Mouse (Mus musculus) small intestine, adult 2 months (tissue): ENCODE results near the gene Mettl17. TPM values are rescaled to one million over a fixed set of nuclear protein-coding genes. Genes with fewer than 3 reads are reported as not detected.
"Not testable (repeated sequence)": the region's sequence is repeated elsewhere in the genome, so short reads cannot be mapped to it uniquely, and the experiment has no call there.

Source experiments
- H3K27ac ChIP-seq: fragments of 200-500 bp; 2 replicates; pipeline ENCODE4 v1.5.1; 2012; ENCODE audit warnings: low read depth, low read length, control low read depth, inconsistent platforms; ENCODE audit not compliant: insufficient read depth
- H3K27me3 ChIP-seq: fragments of 200-500 bp; 2 replicates; pipeline ENCODE4 v1.6.1; 2012; ENCODE audit warnings: mild to moderate bottlenecking, moderate library complexity, low read length, inconsistent platforms; ENCODE audit not compliant: control insufficient read depth, insufficient read depth
- H3K36me3 ChIP-seq: fragments of 200-500 bp; 2 replicates; pipeline ENCODE4 v1.6.1; 2012; ENCODE audit warnings: mild to moderate bottlenecking, low read length, control low read depth, inconsistent platforms; ENCODE audit not compliant: control insufficient read depth, insufficient read depth
- H3K4me1 ChIP-seq: fragments of 200-500 bp; 2 replicates; pipeline ENCODE4 v1.6.1; 2012; ENCODE audit warnings: low read length, inconsistent platforms, mixed read lengths; ENCODE audit not compliant: control insufficient read depth, insufficient read depth, insufficient read length
- H3K4me3 ChIP-seq: fragments of 200-500 bp; 2 replicates; pipeline ENCODE4 v1.5.1; 2012; ENCODE audit warnings: low read depth, mild to moderate bottlenecking, control low read depth, inconsistent platforms, low read length, moderate library complexity
- CTCF ChIP-seq: fragments of 200-500 bp; IDR thresholded peaks from 2 replicates; pipeline ENCODE4 v1.5.1; 2012; ENCODE audit warnings: low read depth, mild to moderate bottlenecking, control low read depth, inconsistent platforms, low read length, moderate library complexity, mixed read lengths; ENCODE audit not compliant: insufficient replicate concordance, insufficient read length; ENCODE audit errors: extremely low read depth
- POLR2A ChIP-seq: fragments of 200-500 bp; IDR thresholded peaks from 2 replicates; pipeline ENCODE4 v1.6.1; 2012; ENCODE audit warnings: low read depth, mild to moderate bottlenecking, control low read depth, inconsistent platforms, low read length, moderate library complexity
- WGBS: fragments of 180-500 bp; shearing (Covaris S2); methylation state at CpG from one replicate; pipeline ENCODE4 v1.1.7; 2018; 5-methylcytosine and 5-hydroxymethylcytosine counted together
- polyA plus RNA-seq: library from polyadenylated mRNA; depleted of rRNA; stranded (reverse); fragments of >200 nt; gene quantifications from 2 replicates; pipeline ENCODE4 v1.2.3, GENCODE M21; 2012

The Mettl17 gene
- polyA plus RNA-seq, 1 experiment, result 16.9 TPM

- Histone ChIP-seq H3K27ac (no peak overlapping the region), H3K27me3 (no peaks in the 10 kb centered on the region; the same call in 1 of the 2 replicates), H3K4me1 (no peaks in the 10 kb centered on the region), H3K36me3 (no peaks in the 10 kb centered on the region), H3K4me3 (no peak overlapping the region)
- TF ChIP-seq CTCF (no peak), POLR2A (no peak)
- WGBS, result 91% methylated on average over 4 of the region's 4 CpGs
Observed at GRCm38 (mm10) chr14:51918966-51919365, 34.3 kb downstream of the Mettl17 start.

GRCm38 (mm10) chr14:51921759-51922570, 37.3 kb downstream of the Mettl17 start:
- Histone ChIP-seq H3K27ac (no peak overlapping the region), H3K27me3 (no peaks in the 10 kb centered on the region; the same call in 1 of the 2 replicates), H3K4me1 (no peaks in the 10 kb centered on the region), H3K4me3 (no peak overlapping the region), H3K36me3 (no peaks in the 10 kb centered on the region)
- 54% methylated on average over 16 of the region's 16 CpGs for WGBS
- no peak for TF ChIP-seq CTCF
- TF ChIP-seq POLR2A, result no peak

GRCm38 (mm10) chr14:51922571-51922865, 37.9 kb downstream of the Mettl17 start, which contains the start of gene Rnase13:
Rnase13 (minus strand) TSS chr14:51922773.
- Histone ChIP-seq H3K4me1 (no peaks in the 10 kb centered on the region), H3K36me3 (no peaks in the 10 kb centered on the region), H3K27me3 (no peaks in the 10 kb centered on the region; the same call in 1 of the 2 replicates), H3K4me3 (no peak within 1 kb of the TSS), H3K27ac (no peak within 1 kb of the TSS)
- TF ChIP-seq POLR2A (no peak), CTCF (no peak)
- WGBS, result 83% methylated on average over 7 of the region's 7 CpGs

- Histone ChIP-seq H3K27ac (no peak overlapping the region), H3K4me3 (no peak overlapping the region), H3K27me3 (no peaks in the 10 kb centered on the region; the same call in 1 of the 2 replicates), H3K4me1 (no peaks in the 10 kb centered on the region), H3K36me3 (no peaks in the 10 kb centered on the region)
- TF ChIP-seq POLR2A, result no peak
- 94% methylated on average over 2 of the region's 2 CpGs for WGBS
Observed at GRCm38 (mm10) chr14:51922910-51923309, 38.3 kb downstream of the Mettl17 start.

GRCm38 (mm10) chr14:51923492-51923891, 38.9 kb downstream of the Mettl17 start:
- WGBS, result 86% methylated on average over 4 of the region's 4 CpGs
- TF ChIP-seq CTCF (no peak), POLR2A (no peak)
- no peak overlapping the region for H3K27ac ChIP-seq

GRCm38 (mm10) chr14:51926930-51927329, 42.3 kb downstream of the Mettl17 start:
- not testable (repeated sequence) for H3K27me3 ChIP-seq, H3K27ac ChIP-seq, H3K4me3 ChIP-seq, H3K4me1 ChIP-seq, H3K36me3 ChIP-seq
- WGBS, result 96% methylated on average over 11 of the region's 11 CpGs

More at GRCm38 (mm10) chr14:51923492-51923891, 38.9 kb downstream of the Mettl17 start:
- H3K36me3 ChIP-seq, result no peaks in the 10 kb centered on the region
- H3K4me3 ChIP-seq, result no peak overlapping the region
- H3K4me1 ChIP-seq, result no peaks in the 10 kb centered on the region
- H3K27me3 ChIP-seq, result no peaks in the 10 kb centered on the region; the same call in 1 of the 2 replicates

- H3K4me3 ChIP-seq, result 0 out of 2 replicates have a peak overlapping the region, but pooled peaks have one; percentile 7
- WGBS, result 76% methylated on average over 8 of the region's 8 CpGs
- H3K36me3 ChIP-seq, result no peaks in the 10 kb centered on the region
- no peak for TF ChIP-seq POLR2A
- TF ChIP-seq CTCF, result no peak
- peaks cover 7% of the 10 kb centered on the region; the same call in 1 of the 2 replicates for H3K4me1 ChIP-seq
- H3K27ac ChIP-seq, result peak overlapping the region; percentile 50; the same call in 1 of the 2 replicates
- H3K27me3 ChIP-seq, result no peaks in the 10 kb centered on the region
Observed at GRCm38 (mm10) chr14:51929309-51929943, 44.8 kb downstream of the Mettl17 start.
